Mouse (Mus musculus) layer of hippocampus, adult 2 months (tissue): ENCODE measurements around the gene Eml6. TPM values are rescaled to one million over a fixed set of nuclear protein-coding genes. Genes with fewer than 3 reads are reported as not detected.

Experiments used
- DNase-seq, 2 experiments: peaks; one replicate each; pipeline ENCODE4 v3.0.0; 2022; ENCODE audit warnings: low spot score in 2 of 2
- H3K27ac ChIP-seq: fragments of 200-600 bp; 2 replicates; pipeline ENCODE4 v1.8.1; 2022
- H3K4me3 ChIP-seq: fragments of 200-600 bp; 2 replicates; pipeline ENCODE4 v1.8.1; 2022; ENCODE audit warnings: mild to moderate bottlenecking
- CTCF ChIP-seq: fragments of 200-600 bp; conservative IDR thresholded peaks from 2 replicates; pipeline ENCODE4 v1.8.1; 2022; ENCODE audit warnings: antibody characterized with exemption, mild to moderate bottlenecking, moderate library complexity
- long read RNA-seq, 2 experiments: library from polyadenylated mRNA; stranded (forward); transcript quantifications; one replicate each; pipeline ENCODE4 v2.0.0; 2021; ENCODE audit warnings: borderline mapping rate in 2 of 2
- total RNA-seq, 2 experiments: library from RNA; stranded (reverse); gene quantifications; 2 replicates each; pipeline ENCODE4 v1.2.3; 2021

Gene Eml6
- total RNA-seq: 10 to 100 TPM; 30.6 to 32.6 TPM
- long read RNA-seq, experiment 1, partial matches to known transcripts: 1 of 4 reads
- long read RNA-seq, experiment 1, other reads (novel, unspliced or antisense): 3 of 4 reads
- long read RNA-seq, experiment 2, partial matches to known transcripts: 1 of 3 reads
- long read RNA-seq, experiment 2, other reads (novel, unspliced or antisense): 2 of 3 reads

- DNase-seq: peak; percentile 97 to 98
- peak within 1 kb of the TSS; percentile 94 for H3K27ac ChIP-seq
- H3K4me3 ChIP-seq: peak within 1 kb of the TSS; percentile 88
- TF ChIP-seq CTCF: peak; percentile 56
Observed at GRCm38 (mm10) chr11:30025835-30026472, at the start of gene Eml6. TSS of gene Eml6 (minus strand) at chr11:30026033.

GRCm38 (mm10) chr11:30057299-30057698 is 31.5 kb upstream of the Eml6 start:
- TF ChIP-seq CTCF: peak; percentile 54
- no peak overlapping the region for H3K27ac ChIP-seq
- no peak for DNase-seq
- H3K4me3 ChIP-seq: no peak overlapping the region

- DNase-seq: no peak
- peak overlapping the region; percentile 94 for H3K27ac ChIP-seq
- no peak for TF ChIP-seq CTCF
- H3K4me3 ChIP-seq: peak overlapping the region; percentile 88
Observed at GRCm38 (mm10) chr11:30025144-30025543, 689 bp downstream of the Eml6 start.

- H3K4me3 ChIP-seq: peak overlapping the region; percentile 88
- peak; percentile 20 to 26 for DNase-seq
- TF ChIP-seq CTCF: no peak
- peak overlapping the region; percentile 94 for H3K27ac ChIP-seq
Observed at GRCm38 (mm10) chr11:30024261-30025071, 1.4 kb downstream of the Eml6 start.

GRCm38 (mm10) chr11:29986257-29986656 is 39.6 kb downstream of the Eml6 start:
- no peak for TF ChIP-seq CTCF
- no peak overlapping the region for H3K4me3 ChIP-seq
- no peak for DNase-seq
- H3K27ac ChIP-seq: peak overlapping the region; percentile 28; the same call in 1 of the 2 replicates

- no peak for DNase-seq
- no peak for TF ChIP-seq CTCF
- no peak overlapping the region for H3K27ac ChIP-seq
- no peak overlapping the region for H3K4me3 ChIP-seq
Observed at GRCm38 (mm10) chr11:29968874-29969273, 57.0 kb downstream of the Eml6 start.

GRCm38 (mm10) chr11:29959366-29959765 is 66.5 kb downstream of the Eml6 start:
- H3K4me3 ChIP-seq: no peak overlapping the region
- no peak for DNase-seq
- H3K27ac ChIP-seq: no peak overlapping the region
- TF ChIP-seq CTCF: no peak

GRCm38 (mm10) chr11:29944661-29945060 is 81.2 kb downstream of the Eml6 start:
- Histone ChIP-seq H3K27ac (no peak overlapping the region), H3K4me3 (no peak overlapping the region)
- no peak for DNase-seq
- TF ChIP-seq CTCF: no peak

GRCm38 (mm10) chr11:29924332-29924731 is 101.5 kb downstream of the Eml6 start:
- no peak for TF ChIP-seq CTCF
- Histone ChIP-seq H3K27ac (peak overlapping the region; percentile 51; the same call in 1 of the 2 replicates), H3K4me3 (no peak overlapping the region)
- DNase-seq: peak; percentile 69 to 86

- peak overlapping the region; percentile 51; the same call in 1 of the 2 replicates for H3K27ac ChIP-seq
- no peak overlapping the region for H3K4me3 ChIP-seq
- no peak for TF ChIP-seq CTCF
- DNase-seq: peak in 1 of 2 experiments; percentile 7
Observed at GRCm38 (mm10) chr11:29923851-29924250, 102.0 kb downstream of the Eml6 start.

GRCm38 (mm10) chr11:29913180-29913579 is 112.7 kb downstream of the Eml6 start:
- no peak for DNase-seq
- no peak overlapping the region for H3K27ac ChIP-seq
- H3K4me3 ChIP-seq: no peak overlapping the region
- TF ChIP-seq CTCF: no peak

GRCm38 (mm10) chr11:29909330-29909729 is 116.5 kb downstream of the Eml6 start:
- no peak for DNase-seq
- H3K4me3 ChIP-seq: no peak overlapping the region
- no peak for TF ChIP-seq CTCF
- no peak overlapping the region for H3K27ac ChIP-seq

GRCm38 (mm10) chr11:29885160-29885559 is 140.7 kb downstream of the Eml6 start:
- no peak overlapping the region for H3K27ac ChIP-seq
- peak; percentile 92 for TF ChIP-seq CTCF
- H3K4me3 ChIP-seq: no peak overlapping the region
- peak; percentile 58 to 75 for DNase-seq
